Mouse (Mus musculus) heart, postnatal 10 days (tissue): ENCODE results near the gene Nxpe3. TPM values are rescaled to one million over a fixed set of nuclear protein-coding genes. Genes with fewer than 3 reads are reported as not detected.
"Not testable (repeated sequence)": the region's sequence is repeated elsewhere in the genome, so short reads cannot be mapped to it uniquely, and the experiment has no call there.

Experiments used
- DNase-seq, 2 experiments: peaks; one replicate each; pipeline ENCODE4 v3.0.0; 2021
- intact Hi-C: fragments of 180-260 bp; cut with DNase I; formaldehyde crosslinking; loops from one replicate; pipeline ENCODE4 v1.15.1; 2025
- total RNA-seq, 2 experiments: library from RNA; stranded (reverse); gene quantifications; 2 replicates each; pipeline ENCODE4 v1.2.3; 2021

The Nxpe3 gene
- total RNA-seq, 2 experiments from 2014 or later, result 0.43 to 0.77 TPM

DNA sequence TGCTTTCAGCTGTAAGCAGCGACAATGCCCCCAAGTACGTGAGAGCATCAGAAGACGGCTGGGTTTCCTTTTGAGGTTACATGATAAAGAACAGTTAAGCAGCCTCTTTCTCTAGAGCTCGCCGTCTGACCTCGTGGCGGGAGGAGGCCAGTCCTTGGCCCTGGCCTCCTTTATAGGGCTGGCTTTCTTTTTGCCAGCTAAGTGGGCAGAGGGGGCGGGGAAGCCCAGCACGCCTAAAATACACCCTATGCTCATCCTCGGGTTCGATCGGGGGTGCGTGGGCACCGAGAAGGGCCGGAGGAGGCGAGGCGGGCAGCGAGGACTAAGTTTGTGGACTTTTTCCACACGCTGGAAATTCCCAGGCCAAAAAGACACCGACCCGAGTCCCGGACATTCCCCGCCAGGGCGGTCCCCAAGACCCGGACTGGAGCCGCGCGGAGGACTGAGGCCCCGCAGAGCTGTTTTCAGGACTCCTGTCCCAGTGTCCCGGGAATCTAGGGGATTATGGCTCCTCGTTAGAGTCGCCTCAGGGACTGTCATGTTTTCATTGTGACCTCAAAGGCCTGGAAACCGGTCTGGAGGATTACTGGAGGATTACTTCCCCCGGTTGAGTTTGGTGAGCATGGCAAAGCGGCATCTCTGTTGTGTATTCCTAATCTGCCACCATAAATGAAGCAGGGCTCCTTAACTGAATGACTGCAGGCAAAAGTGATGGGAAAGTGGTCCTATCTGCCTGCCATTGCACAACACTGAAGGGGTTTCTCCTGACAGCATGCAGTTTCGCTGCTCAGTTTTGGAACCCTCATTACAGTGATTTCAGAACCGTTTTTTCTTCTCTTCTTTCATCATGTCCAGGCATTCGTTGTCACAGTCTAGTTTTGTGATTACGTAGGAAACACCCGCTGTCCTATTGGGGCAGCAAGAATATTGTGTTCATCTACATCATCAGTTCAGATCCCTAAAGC is 56.3 kb downstream of the Nxpe3 start, which contains the start of gene Nfkbiz:
Gene Nfkbiz (minus strand): TSS at position 390 of the 965 bp plus-strand sequence.
- intact Hi-C loops, result loop anchor here (1.0 to 10.0 kb wide), 2 partner anchors 15 to 224 kb away; no protein-coding TSS in a partner anchor
- DNase-seq, result peak; percentile 96

DNA sequence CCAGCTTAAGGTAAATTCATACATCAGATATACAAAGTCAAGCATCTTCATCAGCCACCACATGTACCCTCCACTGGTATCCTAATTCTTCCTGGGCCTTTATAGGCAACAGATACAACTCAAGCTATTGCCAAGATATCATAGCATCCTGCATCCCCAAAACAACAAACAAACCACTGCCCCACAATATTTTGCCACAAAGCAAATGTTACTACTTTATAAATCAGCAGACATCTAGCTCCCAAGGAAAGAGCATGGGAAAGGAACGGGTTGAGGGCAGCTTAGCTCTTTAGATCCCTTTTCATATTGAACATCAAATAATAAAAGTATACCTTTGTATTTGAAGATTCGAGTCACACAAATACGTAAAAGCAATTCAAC is 57.0 kb downstream of the Nxpe3 start:
- intact Hi-C loops, result loop anchor here (1.0 to 10.0 kb wide), 2 partner anchors 15 to 223 kb away; no protein-coding TSS in a partner anchor
- DNase-seq, result no peak

DNA sequence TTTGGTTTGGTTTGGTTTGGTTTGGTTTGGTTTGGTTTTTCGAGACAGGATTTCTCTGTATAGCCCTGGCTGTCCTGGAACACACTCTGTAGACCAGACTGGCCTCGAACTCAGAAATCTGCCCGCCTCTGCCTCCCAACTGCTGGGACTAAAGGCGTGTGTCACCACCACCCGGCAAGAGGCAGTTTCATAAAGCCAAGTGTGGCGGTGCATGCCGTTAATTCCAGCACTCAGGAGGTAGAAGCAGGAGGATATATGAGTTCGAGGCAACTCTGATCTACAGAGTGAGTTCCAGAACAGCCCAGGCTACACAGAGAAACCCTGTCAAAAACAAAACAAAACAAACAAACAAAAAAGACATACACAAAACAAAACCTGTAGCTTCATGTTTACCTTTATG is 57.4 kb downstream of the Nxpe3 start:
- DNase-seq, result not testable (repeated sequence)
- intact Hi-C loops, result loop anchor here (1.0 to 10.0 kb wide), 2 partner anchors 14 to 223 kb away; no protein-coding TSS in a partner anchor

DNA sequence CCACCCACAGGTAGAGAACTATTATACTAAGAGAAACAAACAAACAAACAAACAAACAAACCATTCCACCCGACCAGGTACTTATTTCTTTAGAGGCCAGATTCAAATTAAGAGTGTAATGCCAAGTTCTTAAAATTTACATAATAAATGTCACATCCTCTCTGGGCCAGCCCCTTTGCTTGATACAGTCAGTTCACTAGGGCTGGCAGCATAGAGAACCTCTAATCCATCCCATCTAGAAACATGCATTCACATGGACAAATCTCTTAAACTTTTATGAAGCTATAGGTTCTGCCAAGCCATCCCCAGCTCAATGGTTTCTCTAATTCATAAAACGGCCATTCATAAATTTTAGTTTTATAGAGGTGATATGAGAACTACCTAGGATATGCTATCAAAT is 57.9 kb downstream of the Nxpe3 start:
- DNase-seq, result no peak
- intact Hi-C loops, result loop anchor here (10.0 kb wide), 1 partner anchor 222 kb away; no protein-coding TSS in a partner anchor

DNA sequence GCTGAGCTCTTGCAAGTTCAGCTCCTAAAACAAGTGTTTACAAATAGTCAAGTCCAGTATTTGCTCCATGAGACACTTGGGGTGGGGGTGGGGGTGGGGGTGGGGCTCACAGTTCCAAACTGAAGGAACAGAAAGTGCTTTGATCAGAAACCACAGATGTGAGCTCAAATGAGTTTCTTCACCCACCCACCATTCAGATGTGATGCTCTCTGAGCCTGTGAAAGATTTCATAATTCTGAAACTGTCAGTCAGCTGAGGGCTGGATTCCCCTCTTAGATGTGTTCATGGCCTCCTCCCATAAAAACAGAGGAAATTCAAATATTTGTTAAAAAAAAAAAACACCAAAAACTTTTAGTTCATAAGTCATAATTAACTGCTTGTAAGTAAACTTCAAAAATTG is 59.3 kb downstream of the Nxpe3 start:
- no peak for DNase-seq
- intact Hi-C loops, result loop anchor here (10.0 kb wide), 1 partner anchor 221 kb away; no protein-coding TSS in a partner anchor

DNA sequence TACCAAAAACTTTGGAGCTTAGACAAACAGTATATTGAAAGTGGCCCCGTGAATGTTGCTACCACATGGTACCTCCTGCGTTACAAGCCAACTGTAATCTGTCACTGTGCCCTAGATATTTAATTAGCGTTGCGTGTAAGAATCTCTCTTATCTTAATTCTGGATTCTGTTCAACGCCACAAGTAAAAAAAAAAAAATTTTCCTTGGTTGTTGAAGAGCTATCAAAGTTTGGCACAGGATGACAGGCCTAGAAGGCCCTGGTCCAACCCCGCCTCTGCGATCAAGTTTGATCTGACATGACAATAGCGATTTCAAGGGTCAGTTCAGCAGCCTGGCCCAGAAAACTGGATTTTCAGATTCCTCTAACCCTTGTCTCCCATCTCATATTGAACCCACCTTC is 62.5 kb downstream of the Nxpe3 start:
- no peak for DNase-seq
- intact Hi-C loops, result loop anchor here (10.0 kb wide), 1 partner anchor 218 kb away; no protein-coding TSS in a partner anchor

DNA sequence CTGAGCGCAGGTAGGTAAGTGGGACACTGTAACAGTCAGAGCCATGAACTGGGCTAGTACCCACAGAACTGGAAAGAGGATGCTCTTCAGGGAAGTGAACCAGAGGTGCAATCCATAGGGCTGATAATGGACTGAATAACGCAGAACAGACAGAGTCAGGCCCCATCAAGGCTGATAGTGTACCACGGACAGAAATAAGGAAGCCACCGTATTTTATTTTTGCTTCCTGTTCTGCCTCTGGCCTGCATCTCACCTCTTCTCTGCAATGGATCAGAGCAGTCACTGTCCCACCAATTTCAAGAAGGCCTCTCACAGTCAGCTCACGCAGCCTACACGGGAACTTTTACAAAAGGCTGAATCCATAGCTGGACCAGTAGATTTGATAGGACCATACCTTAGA is 63.0 kb downstream of the Nxpe3 start:
- no peak for DNase-seq
- intact Hi-C loops, result loop anchor here (10.0 kb wide), 1 partner anchor 217 kb away; no protein-coding TSS in a partner anchor

DNA sequence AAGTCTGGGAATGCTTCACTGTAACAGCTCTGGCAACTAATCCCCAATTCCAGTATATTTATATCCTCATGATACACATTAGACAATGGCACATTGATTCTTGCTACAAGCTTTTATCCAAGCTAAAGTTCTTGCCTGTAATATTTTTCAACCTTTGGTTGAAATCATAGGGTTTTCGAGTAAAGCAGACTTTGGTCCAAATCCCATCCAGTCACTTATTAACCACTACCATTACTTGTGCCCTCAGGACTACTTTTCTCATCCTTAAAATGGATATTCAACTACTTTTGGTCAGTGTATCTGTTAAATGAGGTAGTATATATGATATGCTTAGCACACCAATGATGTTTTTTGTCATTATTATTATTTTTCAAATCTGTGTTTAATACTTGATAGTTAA is 63.6 kb downstream of the Nxpe3 start:
- no peak for DNase-seq
- intact Hi-C loops, result loop anchor here (10.0 kb wide), 1 partner anchor 217 kb away; no protein-coding TSS in a partner anchor

DNA sequence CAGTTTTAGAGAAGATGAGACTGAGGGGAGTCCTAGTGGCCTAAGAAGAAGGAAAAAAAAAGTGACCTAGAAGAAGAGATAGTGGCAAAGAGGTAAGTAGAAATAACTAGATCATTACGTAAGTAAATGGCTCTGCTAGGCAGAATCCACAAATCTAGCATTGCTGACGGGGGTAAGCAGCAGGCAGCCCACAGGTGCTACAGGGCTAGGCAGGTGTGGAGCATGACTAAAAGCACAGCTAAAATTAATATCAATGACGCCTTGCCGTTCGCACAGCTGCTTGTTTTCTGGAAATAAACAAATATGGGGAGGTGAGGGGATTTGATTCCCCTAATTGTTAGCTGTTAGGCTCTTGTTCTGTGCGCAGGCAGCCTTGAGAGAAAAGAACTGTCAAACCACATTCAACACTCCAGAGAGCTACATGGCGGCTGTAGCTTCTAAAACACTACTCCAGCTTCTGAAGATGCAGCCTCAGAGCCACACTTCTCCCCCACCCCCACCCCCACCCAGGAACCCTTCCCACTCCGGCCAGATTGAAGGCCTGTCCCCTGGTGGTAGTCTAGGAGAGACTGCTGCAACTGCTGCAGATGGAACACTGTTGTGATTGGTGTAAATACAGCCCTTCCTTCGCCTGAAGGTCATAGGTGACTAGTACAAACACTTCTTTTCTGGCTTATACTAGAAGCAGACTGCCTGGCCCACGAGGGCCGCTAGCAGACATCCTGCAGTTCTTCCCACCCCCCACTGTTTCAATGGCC is 71.5 kb downstream of the Nxpe3 start:
- DNase-seq, result no peak
- intact Hi-C loops, result loop anchor here (1.0 kb wide), 1 partner anchor 15 kb away; the partner anchor contains the start of gene Nfkbiz

DNA sequence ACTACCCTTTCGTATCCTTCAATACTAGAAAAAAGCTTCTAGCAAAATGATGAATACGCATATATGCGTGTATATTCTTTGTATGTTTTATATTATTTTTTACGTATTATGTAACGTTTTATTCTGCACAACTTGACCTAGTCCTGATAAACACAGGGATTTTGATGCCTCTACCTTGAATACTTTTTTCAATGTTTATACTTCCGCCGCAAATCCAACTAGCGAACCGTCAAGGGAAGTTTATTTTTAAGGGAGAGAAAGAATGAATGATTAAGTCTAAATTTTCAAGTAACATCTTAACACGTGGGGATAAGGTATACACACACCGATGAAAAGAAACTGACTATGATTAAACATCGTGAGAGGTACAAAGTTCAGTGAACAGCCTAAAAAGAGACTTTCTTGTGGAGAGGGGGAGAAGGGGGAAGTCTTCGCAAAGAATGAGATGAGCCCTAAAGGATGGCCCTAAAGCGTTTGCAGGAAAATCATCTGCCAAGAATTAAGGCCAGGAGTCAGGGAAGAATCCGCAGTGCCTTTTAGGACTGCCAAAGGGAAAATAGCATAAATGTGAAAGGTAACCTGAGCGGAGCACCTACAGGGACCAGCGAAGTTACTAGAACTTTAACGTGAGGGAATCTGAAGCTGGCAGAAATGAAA is 72.2 kb downstream of the Nxpe3 start:
- intact Hi-C loops, result loop anchor here (1.0 kb wide), 1 partner anchor 15 kb away; the partner anchor contains the start of gene Nfkbiz
- DNase-seq, result no peak

DNA sequence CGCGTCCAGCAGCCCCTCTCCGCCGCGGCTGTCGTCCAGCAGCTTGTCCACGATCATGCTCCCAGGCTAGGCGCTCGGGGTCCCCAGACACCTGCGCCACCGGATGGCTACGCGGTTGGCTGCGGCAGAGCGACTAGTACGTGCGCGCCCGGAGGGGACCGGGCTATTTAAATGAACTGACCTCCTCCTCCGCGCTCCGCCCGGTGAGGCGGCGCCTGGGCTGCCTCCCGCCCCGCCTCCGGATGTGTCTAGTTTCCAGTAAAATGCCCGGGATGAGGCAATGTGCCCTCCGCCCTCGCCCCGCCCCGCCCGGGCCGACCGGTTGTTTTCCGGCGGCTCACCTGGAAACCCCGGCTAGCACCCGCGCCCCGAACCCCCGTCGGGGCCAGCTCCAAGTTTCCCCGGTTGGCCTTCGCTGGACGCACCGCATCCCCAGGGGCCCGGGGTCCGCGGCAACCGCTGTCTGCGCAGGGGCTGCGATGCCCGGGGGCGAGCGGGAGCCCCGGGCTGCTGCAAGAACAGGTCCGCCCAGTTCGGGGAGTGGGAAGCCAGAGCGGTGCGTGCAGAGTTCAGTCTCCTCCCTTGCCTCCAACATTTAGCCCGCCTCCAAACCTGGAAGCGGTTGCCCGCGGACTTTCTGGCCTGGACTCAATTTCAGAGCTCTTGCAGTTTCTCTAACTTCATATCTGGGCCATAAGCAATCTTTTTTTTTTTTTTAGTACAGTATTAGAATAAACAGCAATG is 72.9 kb downstream of the Nxpe3 start:
- intact Hi-C loops, result no loop called here
- peak; percentile 94 for DNase-seq

DNA sequence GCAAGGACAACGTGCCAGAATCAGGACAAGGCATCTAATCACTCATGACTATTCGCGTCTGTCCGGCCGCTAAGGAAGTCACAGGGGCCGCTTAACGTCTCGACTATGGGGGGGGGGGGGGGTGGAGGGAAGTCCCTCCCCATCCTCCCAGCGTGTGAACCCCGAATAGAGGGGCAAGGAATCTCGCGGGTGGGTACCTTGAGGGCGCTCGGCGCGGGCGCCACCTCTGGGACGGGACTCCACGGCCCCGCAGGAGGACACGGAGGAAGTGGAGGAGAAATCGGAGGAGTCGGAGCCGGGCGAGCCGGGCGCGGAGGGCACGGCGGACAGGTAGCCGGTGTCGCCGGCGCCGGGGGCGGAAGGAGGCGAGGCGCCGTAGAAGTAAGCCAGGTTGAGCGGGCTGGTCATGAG is 73.5 kb downstream of the Nxpe3 start:
- intact Hi-C loops, result no loop called here
- peak; percentile 47 for DNase-seq

DNA sequence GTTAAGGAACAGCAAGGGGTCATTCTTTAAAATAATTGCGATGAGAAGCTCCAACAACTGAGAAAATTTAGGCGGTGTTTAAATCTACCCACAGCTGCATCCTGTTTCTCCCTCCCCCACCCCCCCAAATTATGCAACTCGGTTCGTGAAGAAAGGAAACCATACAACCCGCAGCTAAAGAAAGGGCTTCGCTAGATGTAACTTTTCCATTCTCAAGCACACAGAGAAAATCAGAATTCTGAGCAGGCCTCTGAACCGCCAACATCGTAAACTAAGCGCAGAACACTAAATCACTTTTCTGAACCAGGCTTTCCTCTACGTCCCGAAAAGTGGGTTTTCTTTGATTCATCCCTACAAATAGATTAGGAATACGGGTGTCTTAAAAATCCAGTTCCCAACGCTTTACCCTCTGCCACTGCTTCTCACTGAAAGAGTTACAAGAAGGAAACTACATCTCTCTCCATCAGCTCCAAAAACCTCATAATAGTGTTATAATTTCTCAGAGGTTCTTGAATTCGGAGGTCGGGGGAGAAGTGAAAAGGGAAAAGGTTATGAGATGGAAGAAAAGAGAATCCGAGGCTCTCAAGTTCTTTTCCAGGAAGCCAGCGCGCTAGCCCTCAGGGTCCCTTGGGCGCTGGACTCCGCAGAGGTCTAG is 74.0 kb downstream of the Nxpe3 start:
- peak; percentile 34 to 42 for DNase-seq
- intact Hi-C loops, result no loop called here

DNA sequence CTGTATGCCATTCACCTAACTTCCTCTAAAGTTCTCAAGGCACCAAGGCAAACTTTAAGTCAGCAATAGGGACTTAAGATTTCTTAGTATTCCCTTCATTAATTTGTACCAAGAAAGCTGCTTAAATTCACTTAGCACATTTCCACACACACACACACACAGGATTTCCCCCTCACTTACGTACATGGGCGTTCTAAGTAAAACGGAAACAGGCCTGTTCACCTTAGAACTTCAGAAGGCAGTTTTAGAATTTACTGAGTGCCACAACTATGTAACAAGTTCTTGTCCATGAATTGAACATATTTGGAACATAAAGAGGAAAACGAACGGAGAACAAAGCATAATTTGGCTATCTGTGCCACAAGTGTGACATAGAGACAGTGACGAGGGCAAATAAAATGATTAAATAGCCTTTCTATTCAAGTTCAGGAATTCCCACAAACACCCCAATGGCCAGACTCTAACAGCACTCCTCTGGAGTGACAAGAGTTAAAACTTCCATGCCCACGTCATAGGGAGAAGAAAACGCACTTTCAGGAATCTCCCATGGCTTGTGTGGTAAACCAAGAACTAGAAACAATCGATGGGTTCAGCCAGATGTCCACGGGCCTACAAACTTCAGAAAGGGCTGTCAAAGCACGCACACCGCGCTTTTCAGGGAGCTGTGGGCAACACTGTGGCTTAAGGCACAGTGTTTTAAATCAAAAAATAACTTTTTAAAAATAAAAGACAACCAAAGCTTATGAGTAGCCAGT is 74.7 kb downstream of the Nxpe3 start:
- intact Hi-C loops, result no loop called here
- peak; percentile 37 to 41 for DNase-seq

DNA sequence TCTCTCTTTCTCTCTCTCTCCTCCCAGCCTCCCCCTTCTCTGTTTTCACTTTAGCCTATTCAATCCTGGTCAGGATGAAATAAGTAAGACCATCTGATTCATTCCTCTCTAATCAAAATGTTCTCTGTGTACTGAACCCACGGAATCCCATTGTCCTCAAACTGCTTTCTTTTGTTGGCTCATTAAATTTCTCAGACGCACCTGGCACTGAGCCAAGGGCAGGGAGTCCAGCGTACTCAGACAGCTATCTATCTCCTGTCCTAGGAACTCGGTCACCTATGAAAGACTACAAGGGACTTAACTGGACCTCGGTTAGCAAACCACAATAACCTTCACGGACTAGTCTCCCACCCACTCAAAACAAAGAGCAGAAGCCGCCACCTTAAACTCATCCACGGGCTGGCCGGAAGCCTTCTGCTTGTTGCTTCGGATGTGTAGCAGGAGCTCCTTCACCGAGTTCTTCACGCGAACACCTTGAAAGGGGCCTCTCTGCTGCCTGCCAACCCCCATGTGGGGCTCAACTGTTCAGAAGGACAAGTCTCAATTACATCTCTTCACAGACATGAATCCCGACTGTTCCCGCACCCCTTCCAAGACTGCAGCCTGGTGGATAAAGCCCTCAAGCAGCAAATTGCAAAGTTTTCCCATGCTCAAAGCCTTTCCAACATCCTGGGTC is 75.8 kb downstream of the Nxpe3 start:
- intact Hi-C loops, result no loop called here

DNA sequence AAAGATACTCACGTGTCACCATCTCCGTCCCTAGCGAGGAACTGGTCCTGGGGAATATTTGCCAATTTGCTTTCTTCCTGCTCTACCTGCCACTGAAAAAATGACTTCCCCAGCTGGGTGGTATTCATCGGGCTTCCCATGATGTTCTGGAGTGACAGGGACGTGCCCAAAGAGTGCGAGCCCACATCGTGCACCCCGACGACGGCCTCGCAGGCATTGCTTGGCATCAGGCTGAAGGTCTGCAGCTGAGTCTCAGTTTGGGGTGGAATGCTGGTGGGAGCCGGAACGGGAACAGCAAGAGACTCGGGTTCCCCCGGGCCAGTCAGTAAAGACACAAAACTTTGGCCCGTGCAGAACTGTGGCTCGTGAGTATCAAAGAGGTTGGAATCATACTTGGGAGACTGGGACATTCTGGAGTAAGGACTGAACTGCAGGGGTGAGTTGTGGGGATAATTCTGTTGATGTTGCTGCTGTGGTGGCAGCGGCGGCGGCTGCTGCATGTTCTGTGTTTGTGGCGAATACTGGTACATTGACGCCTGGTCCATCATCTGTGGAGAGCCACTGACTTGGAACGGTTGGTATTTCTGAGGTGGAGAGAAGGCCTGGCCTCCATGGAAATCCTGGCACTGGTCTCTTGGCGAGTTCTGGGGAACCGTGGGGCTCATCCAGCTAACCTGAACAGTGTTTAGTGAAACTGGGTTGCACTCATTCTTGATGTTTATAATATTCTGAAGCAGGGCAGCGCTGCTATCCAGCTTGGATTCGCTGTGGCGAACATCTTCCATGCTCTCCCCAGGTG is 77.2 kb downstream of the Nxpe3 start:
- intact Hi-C loops, result no loop called here
- no peak for DNase-seq

More for the DNA sequence above, 75.8 kb downstream of the Nxpe3 start:
- peak; percentile 59 to 69 for DNase-seq
